Mouse (Mus musculus) heart, embryonic 16.5 days (tissue): ENCODE results near the gene Wiz. TPM values are rescaled to one million over a fixed set of nuclear protein-coding genes. Genes with fewer than 3 reads are reported as not detected.

ENCODE experiments used
- ATAC-seq: fragments of 200-750 bp; cut with Nextera tagmentation; replicated peaks from 2 replicates; pipeline ENCODE4 v1.8.0; 2017; ENCODE audit warnings: moderate number of reproducible peaks; ENCODE audit not compliant: insufficient read depth, low FRiP score; ENCODE audit errors: extremely low read depth
- H3K27ac ChIP-seq: fragments of 300-500 bp; sonication (generic); 2 replicates; pipeline ENCODE4 v1.5.1; 2014; ENCODE audit warnings: mild to moderate bottlenecking, low read length, control low read depth, moderate library complexity
- H3K27me3 ChIP-seq: fragments of 300-500 bp; sonication (generic); 2 replicates; pipeline ENCODE4 v1.6.1; 2014; ENCODE audit warnings: low read length, mixed read lengths; ENCODE audit not compliant: control insufficient read depth, insufficient read depth
- H3K36me3 ChIP-seq: fragments of 300-500 bp; sonication (generic); 2 replicates; pipeline ENCODE4 v1.6.1; 2014; ENCODE audit not compliant: control insufficient read depth, insufficient read depth
- H3K4me1 ChIP-seq: fragments of 300-500 bp; sonication (generic); 2 replicates; pipeline ENCODE4 v1.6.1; 2014; ENCODE audit warnings: low read length, mixed read lengths; ENCODE audit not compliant: control insufficient read depth, insufficient read depth
- H3K4me2 ChIP-seq: fragments of 300-500 bp; sonication (generic); 2 replicates; pipeline ENCODE4 v1.6.1; 2014; ENCODE audit warnings: low read depth, mild to moderate bottlenecking, control low read depth, low read length
- H3K4me3 ChIP-seq: fragments of 300-500 bp; sonication (generic); 2 replicates; pipeline ENCODE4 v1.5.1; 2014; ENCODE audit warnings: mild to moderate bottlenecking, control low read depth, low read length
- H3K9ac ChIP-seq: fragments of 300-500 bp; sonication (generic); 2 replicates; pipeline ENCODE4 v1.6.1; 2014; ENCODE audit warnings: low read length, control low read depth
- H3K9me3 ChIP-seq: fragments of 300-500 bp; sonication (generic); replicated peaks from 2 replicates; pipeline ENCODE4 v1.6.1; 2016; ENCODE audit warnings: low read length; ENCODE audit not compliant: control insufficient read depth
- whole genome bisulfite sequencing: fragments of 180-500 bp; shearing (Covaris S2); extraction: QIAGEN DNeasy Blood & Tissue Kit; methylation state at CpG from one replicate; pipeline ENCODE4 v1.1.7; 2014; 5-methylcytosine and 5-hydroxymethylcytosine counted together
- polyA plus RNA-seq: library from polyadenylated mRNA; unstranded; fragments of >200 nt; fragmentation: Nextera tagmentation; extraction: Ambion mirVana; gene quantifications from 2 replicates; pipeline ENCODE4 v1.2.1, GENCODE M21; 2015

The Wiz gene
- polyA plus RNA-seq, 1 experiment from 2014 or later, result 10.5 TPM

- 82% methylated on average over 24 of the region's 24 CpGs for WGBS
- Histone ChIP-seq H3K27ac (no peak overlapping the region), H3K4me3 (no peak overlapping the region), H3K4me2 (no peak overlapping the region), H3K27me3 (no peaks in the 10 kb centered on the region), H3K4me1 (peaks cover 5% of the 10 kb centered on the region; the same call in 1 of the 2 replicates), H3K9ac (no peak overlapping the region), H3K9me3 (no peaks in the 10 kb centered on the region), H3K36me3 (peaks cover 58% of the 10 kb centered on the region)
- ATAC-seq, result no peak
Measured at GRCm38 (mm10) chr17:32356766-32357760, 32.2 kb downstream of the Wiz start.

- Histone ChIP-seq H3K4me1 (peaks cover 4% of the 10 kb centered on the region; the same call in 1 of the 2 replicates), H3K27ac (no peak overlapping the region), H3K9ac (no peak overlapping the region), H3K4me2 (no peak overlapping the region), H3K9me3 (no peaks in the 10 kb centered on the region), H3K4me3 (no peak overlapping the region), H3K27me3 (no peaks in the 10 kb centered on the region), H3K36me3 (peaks cover 56% of the 10 kb centered on the region)
- no peak for ATAC-seq
- WGBS, result 86% methylated on average over 9 of the region's 9 CpGs
Measured at GRCm38 (mm10) chr17:32356281-32356680, 33.0 kb downstream of the Wiz start.

GRCm38 (mm10) chr17:32355031-32355430 lies 34.2 kb downstream of the Wiz start:
- H3K4me2 ChIP-seq, result no peak overlapping the region
- ATAC-seq, result no peak
- no peak overlapping the region for H3K4me3 ChIP-seq
- H3K9ac ChIP-seq, result no peak overlapping the region
- 86% methylated on average over 6 of the region's 6 CpGs for WGBS
- no peaks in the 10 kb centered on the region for H3K9me3 ChIP-seq
- H3K36me3 ChIP-seq, result peaks cover 50% of the 10 kb centered on the region
- peaks cover 4% of the 10 kb centered on the region; the same call in 1 of the 2 replicates for H3K4me1 ChIP-seq
- H3K27me3 ChIP-seq, result no peaks in the 10 kb centered on the region
- no peak overlapping the region for H3K27ac ChIP-seq

GRCm38 (mm10) chr17:32354211-32354610 lies 35.0 kb downstream of the Wiz start:
- Histone ChIP-seq H3K4me1 (peaks cover 7% of the 10 kb centered on the region), H3K4me2 (no peak overlapping the region), H3K27me3 (no peaks in the 10 kb centered on the region), H3K36me3 (peaks cover 42% of the 10 kb centered on the region), H3K4me3 (no peak overlapping the region), H3K9me3 (no peaks in the 10 kb centered on the region), H3K27ac (peak overlapping the region; percentile 55), H3K9ac (peak overlapping the region; percentile 6; the same call in 1 of the 2 replicates)
- 63% methylated on average over 5 of the region's 5 CpGs for WGBS
- ATAC-seq, result no peak

- no peak for ATAC-seq
- H3K27me3 ChIP-seq, result no peaks in the 10 kb centered on the region
- no peak overlapping the region for H3K4me2 ChIP-seq
- WGBS, result 48% methylated on average over 4 of the region's 4 CpGs
- no peaks in the 10 kb centered on the region for H3K9me3 ChIP-seq
- H3K9ac ChIP-seq, result no peak overlapping the region
- H3K27ac ChIP-seq, result peak overlapping the region; percentile 55
- peaks cover 12% of the 10 kb centered on the region for H3K4me1 ChIP-seq
- no peak overlapping the region for H3K4me3 ChIP-seq
- H3K36me3 ChIP-seq, result peaks cover 37% of the 10 kb centered on the region
Measured at GRCm38 (mm10) chr17:32353696-32354095, 35.5 kb downstream of the Wiz start.

GRCm38 (mm10) chr17:32351726-32352125 lies 37.5 kb downstream of the Wiz start:
- H3K27ac ChIP-seq, result no peak overlapping the region
- H3K36me3 ChIP-seq, result peaks cover 19% of the 10 kb centered on the region
- H3K4me1 ChIP-seq, result peaks cover 25% of the 10 kb centered on the region
- H3K27me3 ChIP-seq, result no peaks in the 10 kb centered on the region
- no peak overlapping the region for H3K4me2 ChIP-seq
- H3K9me3 ChIP-seq, result no peaks in the 10 kb centered on the region
- no peak for ATAC-seq
- no peak overlapping the region for H3K9ac ChIP-seq
- H3K4me3 ChIP-seq, result no peak overlapping the region

GRCm38 (mm10) chr17:32351269-32351668 lies 38.0 kb downstream of the Wiz start:
- no peak overlapping the region for H3K27ac ChIP-seq
- no peak overlapping the region for H3K4me3 ChIP-seq
- peaks cover 25% of the 10 kb centered on the region for H3K4me1 ChIP-seq
- 65% methylated on average over 3 of the region's 3 CpGs for WGBS
- no peaks in the 10 kb centered on the region for H3K27me3 ChIP-seq
- H3K36me3 ChIP-seq, result peaks cover 14% of the 10 kb centered on the region
- no peaks in the 10 kb centered on the region for H3K9me3 ChIP-seq
- H3K4me2 ChIP-seq, result peak overlapping the region; percentile 70
- H3K9ac ChIP-seq, result no peak overlapping the region; the same call in 1 of the 2 replicates
- ATAC-seq, result no peak

GRCm38 (mm10) chr17:32350382-32350983 lies 38.8 kb downstream of the Wiz start, which contains the start of gene Akap8l:
TSS of gene Akap8l (minus strand) at chr17:32350607.
- peak within 1 kb of the TSS; percentile 77 for H3K9ac ChIP-seq
- WGBS, result under 1% methylated on average over 37 of the region's 37 CpGs
- H3K4me3 ChIP-seq, result peak within 1 kb of the TSS; percentile 64
- H3K36me3 ChIP-seq, result peaks cover 8% of the 10 kb centered on the region
- no peaks in the 10 kb centered on the region for H3K27me3 ChIP-seq
- peak; percentile 97 for ATAC-seq
- H3K4me2 ChIP-seq, result peak within 1 kb of the TSS; percentile 78
- peaks cover 25% of the 10 kb centered on the region for H3K4me1 ChIP-seq
- H3K27ac ChIP-seq, result peak within 1 kb of the TSS; percentile 88
- H3K9me3 ChIP-seq, result no peaks in the 10 kb centered on the region
